Mouse (Mus musculus) mature B cell (primary cell): ENCODE data around the gene A830031A19Rik.

Source experiments
- in situ Hi-C: fragments of 300-500 bp; cut with MboI; formaldehyde crosslinking; loops from 2 replicates; pipeline ENCODE4 v1.14.3; 2019

A830031A19Rik gene

DNA sequence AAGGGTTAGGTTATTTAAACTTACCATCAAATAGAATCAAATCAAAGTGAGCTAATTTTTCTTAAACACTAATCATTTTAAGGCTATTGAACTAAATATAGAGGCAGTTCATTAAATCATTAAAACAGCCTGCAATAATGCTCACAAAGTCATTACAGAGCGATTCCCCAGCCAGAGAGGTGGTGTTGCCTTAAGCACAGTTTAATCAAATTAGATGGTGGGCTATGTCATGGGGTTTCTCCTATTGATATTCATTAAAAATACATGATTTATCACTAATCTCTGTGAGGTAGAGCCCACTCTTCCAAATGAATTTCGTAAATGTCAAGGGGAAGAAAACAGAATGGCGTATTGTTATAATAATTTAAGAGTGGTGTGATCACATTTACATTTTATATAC, 58.8 kb downstream of the A830031A19Rik start:
- in situ Hi-C loops = no loop called here

DNA sequence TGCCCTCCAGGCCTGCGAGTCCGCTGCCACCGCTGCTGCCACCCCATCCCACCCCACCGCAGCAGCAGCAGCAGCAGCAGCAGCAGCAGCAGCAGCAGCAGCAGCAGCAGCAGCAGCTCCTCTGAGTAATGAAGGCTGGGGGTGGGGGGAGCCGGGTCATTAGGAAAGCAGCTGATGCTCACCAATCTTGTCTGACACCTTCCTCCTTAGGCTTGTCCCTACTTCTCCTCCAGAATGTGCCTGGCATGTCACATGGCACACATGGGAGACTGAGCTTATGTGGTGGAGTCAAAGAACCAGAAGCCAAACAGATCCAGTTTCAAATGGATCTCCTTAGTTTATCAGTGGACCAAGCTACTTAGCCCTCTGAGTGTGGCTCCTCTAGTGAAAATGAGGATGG, 60.2 kb downstream of the A830031A19Rik start:
- in situ Hi-C loops = no loop called here

DNA sequence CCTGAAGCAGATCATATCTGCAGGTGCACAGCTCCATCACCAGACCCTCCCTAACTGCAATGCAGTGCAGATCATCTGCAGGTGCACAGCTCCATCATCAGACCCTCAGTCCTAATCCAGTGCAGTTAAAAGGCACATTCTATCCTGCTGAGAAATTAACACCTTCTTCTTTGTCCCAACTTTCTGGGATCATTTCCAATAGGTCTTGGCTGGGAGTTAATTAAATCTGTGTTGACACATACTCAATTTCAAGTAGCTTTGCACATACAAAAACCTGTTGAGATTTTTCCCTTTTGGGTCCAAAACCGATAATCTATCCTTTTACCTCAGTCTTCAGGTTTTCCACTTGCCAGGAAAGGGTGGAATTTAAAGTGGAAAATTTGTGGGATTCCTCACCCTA, 62.6 kb downstream of the A830031A19Rik start:
- in situ Hi-C loops = no loop called here

DNA sequence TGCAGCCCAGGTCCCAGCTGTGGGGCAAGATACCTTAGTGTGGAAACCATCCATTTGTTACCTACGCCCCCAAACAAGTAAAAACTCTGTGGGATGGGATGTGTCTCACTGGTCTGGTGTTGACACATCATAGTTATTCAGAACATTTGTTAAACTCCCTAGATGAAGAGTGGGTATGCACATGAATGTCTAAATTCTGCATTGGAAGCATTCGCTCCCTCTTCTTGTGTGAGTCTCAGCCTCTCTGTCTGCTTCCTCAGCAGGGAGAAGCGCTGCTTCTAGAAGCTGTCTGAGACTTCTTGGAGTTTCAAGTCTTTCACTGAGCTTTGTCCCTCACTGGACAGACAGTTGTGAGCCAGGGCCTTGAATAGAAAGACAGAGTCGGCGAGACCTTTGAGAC, 65.9 kb downstream of the A830031A19Rik start:
- in situ Hi-C loops = no loop called here

DNA sequence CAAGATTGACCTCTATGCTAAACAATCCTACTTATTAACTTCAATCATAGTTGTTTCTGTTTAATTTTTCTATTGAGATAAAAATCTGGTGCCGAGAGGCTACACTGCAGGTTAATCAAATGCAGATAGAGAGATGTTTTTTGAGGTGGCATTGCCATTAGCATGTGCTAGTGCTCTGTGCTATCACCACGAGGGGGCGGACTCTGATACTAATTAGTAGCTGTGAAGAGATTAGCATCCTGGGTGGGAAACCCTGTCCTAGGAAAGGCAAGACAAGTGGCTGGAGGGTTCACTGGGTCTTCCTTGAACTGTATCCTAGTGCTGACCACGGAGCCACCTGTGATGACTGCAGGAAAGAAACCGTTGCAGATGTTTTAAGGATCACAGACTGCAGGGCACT, 66.6 kb downstream of the A830031A19Rik start:
- in situ Hi-C loops = no loop called here

DNA sequence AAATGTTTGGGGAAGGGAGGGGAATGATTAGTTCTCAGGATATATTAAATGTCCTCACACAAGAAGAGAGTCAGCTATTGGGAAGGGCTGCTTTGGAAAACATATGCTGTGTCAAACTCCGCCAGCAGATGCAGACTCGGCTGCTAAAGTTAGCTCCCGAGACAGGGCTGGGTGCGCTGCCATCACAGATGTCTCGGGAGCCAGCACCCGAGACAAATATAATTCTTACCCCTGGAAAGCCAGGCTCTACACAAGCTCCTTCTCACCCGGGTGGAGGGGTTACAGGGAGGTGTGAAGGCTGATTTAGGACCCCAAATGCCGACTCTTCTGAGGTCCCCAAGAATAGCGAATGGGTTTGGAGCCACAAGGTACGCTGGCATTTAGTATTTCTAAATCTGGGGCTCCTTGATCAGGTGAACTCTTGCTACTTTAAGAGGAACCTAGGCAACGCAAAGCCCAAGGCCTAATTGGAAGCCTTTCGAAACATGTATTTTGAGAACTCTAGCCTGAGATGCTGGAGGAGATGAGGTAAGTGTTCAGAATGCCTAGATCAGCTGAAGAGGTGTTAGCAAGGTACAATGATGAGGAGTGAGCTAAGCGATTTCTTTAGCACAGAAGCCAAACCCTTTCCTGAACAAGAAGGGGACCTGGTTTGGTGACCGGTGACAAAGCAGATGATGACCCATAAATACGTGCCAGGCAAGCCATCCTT, 69.3 kb downstream of the A830031A19Rik start:
- in situ Hi-C loops = no loop called here

DNA sequence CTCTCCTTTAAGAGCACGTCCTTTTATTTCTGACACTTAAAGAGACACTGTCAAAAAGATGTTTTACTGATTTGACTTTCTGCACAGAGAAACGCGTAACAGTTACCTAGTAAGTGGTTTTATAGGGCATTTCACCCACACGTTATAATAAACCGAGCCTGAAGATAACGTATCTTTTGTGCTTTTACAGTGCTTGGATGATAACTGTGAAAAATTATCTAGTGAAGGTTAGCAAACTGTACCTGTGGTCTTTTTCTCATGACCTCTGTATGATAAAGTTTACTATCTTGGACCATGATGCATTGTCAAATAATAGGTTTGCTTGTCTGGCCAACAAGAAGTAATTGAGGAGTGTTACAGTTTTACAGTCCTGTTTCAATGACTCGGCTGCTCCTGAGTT, 74.2 kb downstream of the A830031A19Rik start:
- in situ Hi-C loops = no loop called here
